In the genomic region with DNA sequence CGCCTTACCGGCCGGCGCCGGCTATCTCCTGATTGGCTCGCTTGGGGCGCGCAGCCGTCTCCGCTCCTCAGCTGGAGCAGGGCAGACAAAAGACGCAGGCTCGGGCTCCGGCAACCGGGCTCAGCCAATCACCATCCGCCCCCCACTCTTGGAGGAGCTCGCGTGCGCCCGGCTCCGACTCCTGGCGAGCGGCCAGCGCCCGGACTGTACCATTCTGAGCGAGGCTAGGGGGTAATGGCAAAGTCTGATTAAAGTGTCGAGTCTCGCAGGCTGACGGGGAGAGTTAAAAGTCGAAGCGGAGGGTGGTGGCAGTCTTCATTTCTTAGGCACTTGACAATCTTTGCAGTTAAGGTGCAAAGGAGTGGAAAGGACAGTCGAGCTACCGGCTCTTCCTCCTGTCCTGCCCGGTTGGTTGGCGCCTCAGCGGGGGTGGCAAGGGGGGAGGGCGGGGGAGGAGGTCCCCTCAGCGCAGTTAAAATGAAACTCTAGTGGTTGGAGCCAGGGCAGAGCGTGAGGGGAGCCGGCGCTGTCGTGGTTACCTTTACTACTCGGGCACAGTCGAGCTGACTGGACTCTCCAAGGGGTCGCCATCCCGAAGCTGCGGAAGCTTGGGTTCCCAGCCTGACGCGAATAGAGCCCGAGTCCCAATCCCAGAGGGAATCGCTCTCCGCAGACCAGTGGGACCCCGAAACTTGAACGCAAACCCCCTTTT, we compare ENCODE assay signal across 1 mouse cellular context.
TF ChIP-seq lines count a peak whose summit lies in the region.

Gene Pik3r3 (plus strand): TSS at position 479 of the 712 bp plus-strand sequence.

TF ChIP-seq in MEL, 35 proteins besides CTCF, POLR2A, EP300 and RAD21 (continued from another document):
- no peak for TF ChIP-seq USF2 (IDR thresholded peaks at IDR 0.05; ENCODE audit: borderline replicate concordance in 1 of 2, insufficient read depth in 1 of 2, low read depth in 1 of 2, low read length in 2 of 2)
- TF ChIP-seq MYB (IDR thresholded peaks at IDR 0.05; ENCODE audit: low read depth, low read length) = no peak
- TF ChIP-seq ZC3H11A (IDR thresholded peaks at IDR 0.05; ENCODE audit: low read depth, low read length) = no peak
- peak; percentile 44; the same call in 1 of the 2 replicates for TF ChIP-seq MYC (IDR thresholded peaks at IDR 0.05; ENCODE audit: low read depth, low read length)
- peak; percentile 98 for TF ChIP-seq MAZ (IDR thresholded peaks at IDR 0.05; ENCODE audit: low read depth, low read length)
- TF ChIP-seq NRF1 (IDR thresholded peaks at IDR 0.05; ENCODE audit: insufficient read depth, low read depth, low read length, poor library complexity, severe bottlenecking) = peak; percentile 72
- TF ChIP-seq ETS1 (IDR thresholded peaks at IDR 0.05; ENCODE audit: low read depth, low read length) = peak; percentile 66
- peak; percentile 92 for TF ChIP-seq NELFE (IDR thresholded peaks at IDR 0.05; ENCODE audit: low read depth, low read length)
- no peak for TF ChIP-seq GATA1 (IDR thresholded peaks at IDR 0.05; ENCODE audit: low read depth, low read length)
- TF ChIP-seq ZMIZ1 (IDR thresholded peaks at IDR 0.05; ENCODE audit: low read depth, low read length) = peak; percentile 94
- TF ChIP-seq E2F4 (IDR thresholded peaks at IDR 0.05; ENCODE audit: borderline replicate concordance, low read depth, low read length) = no peak
- peak; percentile 71 for TF ChIP-seq HCFC1 (IDR thresholded peaks at IDR 0.05; ENCODE audit: low read depth, low read length)
